Mouse (Mus musculus): ENCODE results near the gene Gpr68. TPM values are rescaled to one million over a fixed set of nuclear protein-coding genes. Genes with fewer than 3 reads are reported as not detected.

Gpr68 gene
- total RNA-seq, 2 experiments from 2014 or later = 0.09 to 0.63 TPM

- DNase-seq = no peak
These were observed 36.2 kb downstream of the Gpr68 start for GRCm38 (mm10) chr12:100871841-100872240.

DNA sequence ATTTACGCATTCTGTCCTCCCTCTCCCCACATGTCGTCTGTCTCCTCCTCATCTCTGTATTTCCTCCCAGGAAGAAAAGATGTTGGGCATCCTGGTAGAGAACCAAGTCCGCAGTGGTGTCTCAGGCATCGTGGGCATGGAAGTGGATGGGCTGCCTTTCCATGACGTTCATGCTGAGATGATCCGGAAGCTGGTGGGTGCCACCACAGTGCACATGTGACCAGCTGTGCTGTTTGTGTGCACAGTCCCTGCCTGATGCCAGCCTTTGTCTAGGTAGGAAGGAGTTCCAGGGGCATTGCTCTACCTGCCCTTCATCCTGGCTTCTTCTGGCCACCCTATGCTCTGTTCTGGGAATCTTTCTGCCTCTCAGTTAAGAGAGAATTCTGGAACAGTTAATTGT is 36.8 kb downstream of the Gpr68 start:
- no peak for DNase-seq

DNA sequence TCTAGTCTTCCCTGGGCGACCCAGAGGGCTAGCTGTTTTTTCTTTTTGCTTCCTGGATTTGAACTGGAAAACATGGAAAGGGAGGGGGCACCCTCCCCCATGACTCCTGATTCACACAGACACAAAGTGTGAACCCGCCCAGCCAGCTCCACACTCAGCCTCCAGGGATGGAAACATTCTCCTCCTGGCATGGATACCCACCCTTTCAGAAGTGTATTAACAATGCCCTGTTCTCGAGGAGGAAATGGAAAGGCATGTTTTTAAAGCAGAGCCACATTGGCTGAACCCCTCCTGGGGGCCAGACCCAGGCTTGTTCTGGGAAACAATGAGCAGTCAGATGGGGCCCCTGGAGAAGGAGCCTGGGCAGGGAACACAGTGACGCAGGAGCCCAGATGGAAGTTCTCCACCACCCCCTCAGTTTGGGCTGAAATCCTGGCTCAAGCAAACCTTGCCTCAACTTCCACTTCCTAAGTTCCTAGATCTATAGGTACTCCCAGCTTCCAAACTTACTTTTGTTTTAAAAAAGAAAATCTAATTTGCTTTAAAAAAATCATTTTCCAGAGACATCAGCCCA is 39.9 kb downstream of the Gpr68 start:
- DNase-seq = no peak

DNA sequence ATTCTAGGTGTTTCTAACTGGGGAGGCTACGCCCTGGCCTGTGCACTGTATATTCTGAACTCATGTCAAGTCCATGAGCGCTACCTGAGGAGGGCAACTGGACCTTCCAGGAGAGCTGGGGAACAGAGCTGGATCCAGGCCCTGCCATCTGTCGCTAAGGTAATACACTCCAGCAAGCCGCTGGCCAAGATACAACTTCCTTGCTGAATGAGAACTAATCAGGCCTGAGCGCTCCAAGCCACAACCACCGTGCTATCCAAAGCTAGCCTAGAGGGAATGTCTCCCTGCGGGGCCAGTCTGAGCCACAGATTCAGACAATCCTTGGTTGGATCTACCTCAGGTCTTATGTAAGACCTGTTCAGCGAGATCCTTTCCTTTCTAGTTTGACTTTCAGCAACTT is 40.9 kb downstream of the Gpr68 start:
- DNase-seq = peak; percentile 22

GRCm38 (mm10) chr12:100865509-100866078 is 42.4 kb downstream of the Gpr68 start:
- DNase-seq = no peak

DNA sequence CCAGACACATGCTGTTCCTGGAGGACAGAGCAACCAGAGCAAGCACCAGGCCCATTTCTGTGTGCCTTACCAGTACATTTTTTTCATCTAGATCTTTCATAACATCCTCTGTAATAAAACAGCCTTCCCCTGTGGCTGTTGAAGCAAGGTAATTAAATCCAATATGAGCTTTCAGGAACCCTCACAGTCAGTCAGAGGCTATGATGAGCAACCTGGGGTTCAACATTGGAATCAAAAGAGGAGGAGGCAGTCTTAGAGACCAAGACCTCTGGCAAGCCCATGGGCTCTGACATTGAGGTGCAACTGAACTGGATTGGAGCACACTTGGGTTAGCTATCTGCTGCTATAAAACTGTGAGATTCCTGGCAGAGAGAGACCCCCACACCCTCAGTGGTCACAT is 42.9 kb downstream of the Gpr68 start:
- DNase-seq = no peak

DNA sequence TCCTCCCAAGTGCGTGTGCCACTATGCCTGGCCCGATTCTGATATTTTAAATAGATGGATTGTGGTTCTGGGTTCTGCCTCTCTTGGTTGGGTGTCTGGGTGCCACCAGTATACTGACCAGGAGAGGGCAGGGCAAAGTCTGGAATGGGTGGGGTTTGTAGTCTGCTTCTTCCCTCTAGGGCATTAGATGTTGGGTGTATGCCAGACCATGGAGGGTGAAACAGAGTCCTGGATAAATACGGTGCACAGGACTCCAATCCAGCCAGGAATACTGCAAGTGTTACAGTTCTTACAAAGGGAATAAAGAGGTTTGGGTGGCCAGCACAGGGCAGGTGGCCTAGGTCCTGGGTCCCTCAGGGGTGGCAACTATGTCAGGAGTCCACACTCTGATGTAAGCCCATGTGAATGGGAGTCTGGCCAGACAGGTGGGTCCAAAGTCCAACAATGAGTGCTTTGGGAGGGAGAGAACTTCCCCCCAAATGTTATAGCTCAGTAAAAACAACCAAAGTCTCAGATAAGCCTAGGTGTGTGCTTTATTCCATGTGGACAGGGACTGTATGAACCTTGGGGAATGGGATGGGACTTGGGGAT is 45.0 kb downstream of the Gpr68 start:
- no peak for DNase-seq

DNA sequence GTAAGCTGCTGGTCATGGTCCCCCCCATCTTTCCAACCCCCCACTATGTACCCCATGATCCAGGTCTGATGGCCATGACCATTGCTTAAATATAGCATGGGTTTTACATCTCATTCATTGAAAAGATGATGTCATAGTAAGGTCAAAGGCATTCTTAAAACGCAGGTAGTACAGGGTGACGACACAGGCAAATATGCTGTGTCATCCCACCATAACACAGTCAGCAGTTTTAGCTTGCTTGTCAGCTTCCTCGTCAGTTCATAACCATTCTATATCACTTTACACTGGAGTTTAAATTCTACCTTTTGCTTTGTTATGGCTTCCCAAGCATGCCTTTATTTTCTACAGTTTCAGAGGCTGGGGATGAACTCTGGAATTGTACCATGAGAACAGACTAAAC is 45.7 kb downstream of the Gpr68 start:
- DNase-seq = no peak

DNA sequence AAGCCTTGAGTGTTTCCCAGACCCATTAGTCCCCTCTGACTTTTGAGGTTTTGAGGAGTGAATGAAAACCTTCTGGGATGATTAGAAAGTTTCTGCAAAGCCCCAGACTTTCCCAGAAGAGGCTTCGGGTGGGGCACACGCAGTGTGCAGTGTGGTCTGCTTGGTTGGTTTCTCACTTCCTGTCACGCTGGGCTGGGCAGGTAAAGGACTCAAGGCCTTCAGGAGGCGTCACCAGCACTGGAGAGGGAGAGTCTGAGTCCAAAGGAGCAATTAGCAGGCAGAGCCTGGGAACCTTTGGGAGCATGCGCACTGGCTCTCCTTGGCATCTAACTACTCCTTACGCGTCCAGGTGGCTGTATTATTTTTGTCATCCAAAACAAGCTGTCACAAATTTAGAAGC is 50.2 kb downstream of the Gpr68 start:
- no peak for DNase-seq

DNA sequence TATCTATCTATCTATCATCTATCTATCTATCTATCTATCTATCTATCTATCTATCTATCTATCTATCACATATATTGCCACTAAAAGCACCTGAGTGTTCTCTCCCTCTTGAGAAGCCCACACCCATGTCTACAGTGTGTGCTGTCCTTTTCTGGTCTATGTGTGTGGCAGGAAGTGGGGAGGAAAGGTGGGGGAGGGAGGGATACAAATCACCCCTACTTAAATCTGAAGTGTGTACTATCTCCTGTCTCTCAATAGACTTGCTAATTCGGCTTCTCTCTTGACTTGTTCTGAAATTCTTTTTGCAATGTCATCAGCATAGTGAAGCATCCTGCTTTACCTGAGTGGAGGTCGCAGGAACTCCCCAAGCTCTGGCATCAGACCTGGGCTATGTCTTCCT is 51.7 kb downstream of the Gpr68 start:
- no peak for DNase-seq

- no peak for DNase-seq
These were observed 55.6 kb downstream of the Gpr68 start for GRCm38 (mm10) chr12:100852370-100852769.

- DNase-seq = no peak
These were observed 58.4 kb downstream of the Gpr68 start for GRCm38 (mm10) chr12:100849421-100850138.

- DNase-seq = no peak
These were observed 60.4 kb downstream of the Gpr68 start for GRCm38 (mm10) chr12:100847437-100848080.

- DNase-seq = peak; percentile 1
These were observed 61.4 kb downstream of the Gpr68 start for GRCm38 (mm10) chr12:100846566-100846965.

DNA sequence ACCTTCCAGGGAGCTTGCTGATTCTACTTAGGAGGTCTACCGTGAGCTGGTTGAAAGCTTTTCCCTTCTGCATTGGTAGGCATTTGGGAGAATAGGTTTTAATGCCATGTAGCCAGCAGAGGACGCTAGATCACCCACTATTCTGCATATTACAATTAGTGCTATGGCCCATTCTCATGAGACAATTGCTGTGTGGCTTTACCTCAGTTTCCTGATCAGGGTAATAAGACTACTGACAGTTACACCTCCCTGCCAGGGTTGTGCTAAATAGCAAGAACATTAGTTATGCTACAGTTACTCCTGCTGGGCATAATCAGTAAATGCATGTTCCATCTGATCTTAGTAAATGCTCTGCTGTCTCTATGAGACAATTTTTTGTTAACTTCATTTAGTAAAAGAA is 62.2 kb downstream of the Gpr68 start:
- peak; percentile 1 for DNase-seq

DNA sequence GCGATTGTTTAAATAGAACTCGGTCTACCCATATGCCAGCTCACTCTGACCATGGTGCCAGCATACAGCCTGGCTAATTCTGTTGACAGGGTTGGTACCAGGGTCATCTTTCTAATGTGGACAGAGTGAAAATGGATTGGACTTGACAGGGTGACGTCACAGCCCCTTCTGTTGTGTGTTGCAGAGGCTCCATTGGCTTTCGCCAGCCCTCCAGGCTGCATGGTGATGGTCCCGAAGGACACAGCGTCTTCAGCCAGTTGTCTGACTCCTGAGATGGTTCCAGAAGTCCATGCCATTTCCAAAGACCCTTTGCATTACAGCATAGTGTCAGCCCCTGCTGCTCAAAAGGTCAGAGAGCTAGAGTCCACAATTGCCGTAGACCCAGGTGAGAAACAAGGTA is 63.5 kb downstream of the Gpr68 start:
- peak; percentile 1 for DNase-seq

DNA sequence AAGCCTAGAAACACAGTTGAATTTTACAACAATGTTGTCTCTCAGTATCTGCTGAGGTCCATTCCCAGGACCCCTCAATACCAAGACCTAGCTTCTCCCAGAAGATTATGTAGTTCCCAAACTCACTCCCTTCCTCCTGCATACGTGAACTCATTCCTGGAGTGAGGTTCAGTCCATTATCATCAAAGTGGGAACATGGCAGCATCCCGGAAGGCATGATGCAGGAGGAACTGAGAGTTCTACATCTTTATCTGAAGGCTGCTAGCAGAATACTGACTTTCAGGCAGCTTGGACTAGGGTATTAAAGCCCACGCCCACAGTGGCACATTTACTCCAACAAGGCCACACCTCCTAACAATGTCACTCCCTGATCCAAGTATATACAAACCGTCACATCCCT is 64.8 kb downstream of the Gpr68 start:
- no peak for DNase-seq

DNA sequence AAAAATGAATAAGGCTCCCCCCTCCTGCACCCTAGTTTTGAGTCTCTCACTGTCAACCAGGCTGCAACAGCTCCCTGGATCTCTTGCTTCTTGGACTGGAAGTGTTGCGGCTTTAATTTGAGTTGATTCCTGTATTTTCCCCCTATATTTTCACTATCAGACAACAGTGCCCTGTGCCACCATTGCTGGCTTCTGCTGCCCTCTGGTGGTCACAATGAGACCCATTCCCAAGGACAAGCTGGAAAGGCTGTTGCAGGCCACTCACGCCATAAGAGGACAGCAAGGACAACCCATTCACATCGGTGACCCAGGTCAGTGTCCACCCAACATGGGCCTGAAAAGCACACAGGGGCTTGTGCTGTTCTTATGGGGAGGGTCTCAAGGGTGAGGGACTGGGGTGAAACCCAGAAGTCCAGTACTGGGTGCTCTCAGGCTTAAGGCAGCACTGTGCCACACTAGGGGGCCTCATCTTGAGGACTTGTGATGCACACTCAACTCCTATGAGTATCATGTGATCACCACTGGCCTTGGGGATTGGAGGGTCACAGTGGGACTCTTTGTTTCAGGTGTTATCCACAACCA is 66.7 kb downstream of the Gpr68 start:
- peak; percentile 85 for DNase-seq

- DNase-seq = no peak
These were observed 68.1 kb downstream of the Gpr68 start for GRCm38 (mm10) chr12:100839926-100840325.

- DNase-seq = no peak
These were observed 68.9 kb downstream of the Gpr68 start for GRCm38 (mm10) chr12:100839079-100839600.

DNA sequence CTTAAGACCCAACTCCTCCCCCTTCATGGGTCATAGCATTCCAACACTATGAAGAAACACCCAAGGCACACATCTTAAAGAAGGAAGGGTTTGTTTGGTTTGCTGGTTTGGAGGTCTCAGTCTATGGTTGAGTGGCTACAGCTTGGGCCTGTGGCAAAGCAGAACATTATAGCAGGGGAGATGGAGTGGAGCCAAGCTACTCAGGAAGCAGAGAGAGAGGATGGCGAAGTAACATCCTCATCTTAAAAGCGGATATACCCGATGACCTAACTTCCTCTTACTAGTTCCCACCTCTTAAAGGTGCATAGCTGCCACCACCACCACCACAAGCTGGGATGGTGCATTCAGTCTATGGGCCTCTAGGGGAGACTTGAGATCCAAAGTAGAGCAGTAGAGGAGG is 70.8 kb downstream of the Gpr68 start:
- DNase-seq = no peak

GRCm38 (mm10) chr12:100831629-100832325 is 76.2 kb downstream of the Gpr68 start:
- DNase-seq = no peak

All from gastrocnemius, postnatal 10 days (tissue).